ENCODE assay signal across 8 mouse cellular contexts in genomic region chr6:37442041-37442667, GRCm38 (mm10). TPM values are rescaled to one million over a fixed set of nuclear protein-coding genes. Genes with fewer than 3 reads are reported as not detected.
DNase-seq lines count a peak whose midpoint lies in the region; ATAC-seq and TF ChIP-seq lines count a peak whose summit lies in the region.

Gene Creb3l2 (minus strand): TSS chr6:37442146.

- H3K27me3 ChIP-seq in neural tube, embryonic 15.5 days (replicated peaks): no peaks in the 10 kb centered on the region

- WGBS in lung, adult 2 months: under 1% methylated on average over 33 of the region's 33 CpGs
- WGBS in neural tube, embryonic 15.5 days: under 1% methylated on average over 33 of the region's 33 CpGs

- peak within 1 kb of the TSS; percentile 82 for H3K4me2 ChIP-seq in neural tube, embryonic 15.5 days

- H3K36me3 ChIP-seq in neural tube, embryonic 15.5 days: no peaks in the 10 kb centered on the region

- H3K27ac ChIP-seq in layer of hippocampus, adult 2 months: peak within 1 kb of the TSS; percentile 80
- H3K27ac ChIP-seq in neural tube, embryonic 15.5 days (replicated peaks): peak within 1 kb of the TSS; percentile 78

- no peaks in the 10 kb centered on the region for H3K9me3 ChIP-seq in neural tube, embryonic 15.5 days (replicated peaks)

- peak within 1 kb of the TSS; percentile 78 for H3K4me3 ChIP-seq in layer of hippocampus, adult 2 months
- peak within 1 kb of the TSS; percentile 95 for H3K4me3 ChIP-seq in lung, adult 2 months (replicated peaks; ENCODE audit: extremely low read depth, low read depth, low read length)
- peak within 1 kb of the TSS; percentile 69 for H3K4me3 ChIP-seq in neural tube, embryonic 15.5 days (replicated peaks)

- TF ChIP-seq CTCF in layer of hippocampus, adult 2 months (conservative IDR thresholded peaks at IDR 0.05): peak; percentile 45
- TF ChIP-seq CTCF in lung, adult 2 months (IDR thresholded peaks at IDR 0.05; ENCODE audit: insufficient read depth, low read length): no peak

- peak within 1 kb of the TSS; percentile 54 for H3K9ac ChIP-seq in neural tube, embryonic 15.5 days (replicated peaks)

- peak; percentile 99 for ATAC-seq in neural tube, embryonic 15.5 days (ENCODE audit: low FRiP score)

- TF ChIP-seq POLR2A in lung, adult 2 months (IDR thresholded peaks at IDR 0.05; ENCODE audit: borderline replicate concordance, extremely low read depth, low read depth, low read length): peak; percentile 97; the same call in 1 of the 2 replicates

- DNase-seq in Muller cell, postnatal 12 days (ENCODE audit: inconsistent ontology term): peak; percentile 99
- DNase-seq in cerebellum, adult 9-10 months: peak; percentile 99
- DNase-seq in forelimb bud, embryonic 11.5 days (ENCODE audit: low read depth, low spot score): peak; percentile 100
- peak; percentile 97 for DNase-seq in heart, postnatal 4 days
- peak; percentile 97 to 99 for DNase-seq in layer of hippocampus, adult 2 months (ENCODE audit: low spot score in 2 of 2)
- DNase-seq in lung, adult 2 months: peak; percentile 97
- DNase-seq in testis, postnatal 10 days (ENCODE audit: low spot score): peak; percentile 94

- peaks cover 11% of the 10 kb centered on the region for H3K4me1 ChIP-seq in lung, adult 2 months (ENCODE audit: control insufficient read depth, insufficient read depth, low read length)
- H3K4me1 ChIP-seq in neural tube, embryonic 15.5 days: peaks cover 15% of the 10 kb centered on the region; the same call in 1 of the 2 replicates

RNA-seq across cellular contexts. Expression of gene Creb3l2, which starts in this region (rescaled TPM):
- 10 to 100 TPM; 61.7 to 66.7 TPM for total RNA-seq in heart, postnatal 4 days (2021)
- total RNA-seq in layer of hippocampus, adult 2 months (2021): 1 to 10 TPM; 8.3 to 9.8 TPM
- 21.0 and 24.1 TPM in 2 replicates for polyA plus RNA-seq in lung, adult 2 months (2012; rRNA removed)
- polyA plus RNA-seq in neural tube, embryonic 15.5 days (2015; fragmentation: Nextera tagmentation; extraction: Ambion mirVana): 4.1 and 7.3 TPM in 2 replicates

Comparison
In these comparisons a context has a peak if more than half of its experiments do, and no peak if none do; other contexts are left out.
1. Peak in every context shown above with its lines: DNase-seq, ATAC-seq, H3K4me3 ChIP-seq and H3K27ac ChIP-seq.
2. RNA of gene Creb3l2 (total RNA-seq): 61.7 to 66.7 TPM in heart, postnatal 4 days; 8.3 to 9.8 TPM in layer of hippocampus, adult 2 months; every median in the first group is over 4 times any median in the second.